27 mouse cellular contexts compared by ENCODE assay signal in the genomic region with DNA sequence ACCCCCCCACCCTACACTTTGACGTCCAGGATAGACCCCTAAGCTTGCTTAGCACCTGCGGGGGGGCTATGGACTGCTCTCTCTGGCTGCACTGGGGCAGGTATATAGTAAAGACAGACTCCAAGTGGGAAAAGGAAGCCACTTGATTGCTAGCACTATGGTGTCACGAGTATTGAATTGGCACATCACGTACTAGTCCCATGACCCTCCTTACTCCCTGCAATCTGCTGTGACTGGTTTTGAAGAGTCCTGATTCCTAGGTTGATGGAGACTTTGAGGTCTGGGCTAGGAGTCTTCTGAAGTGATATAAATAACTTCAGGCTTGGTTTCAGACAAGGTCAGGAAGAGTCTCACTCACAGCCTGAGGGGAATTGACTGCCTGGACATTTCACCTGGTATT. TPM values are rescaled to one million over a fixed set of nuclear protein-coding genes. Genes with fewer than 3 reads are reported as not detected.
"Had no signal": no experiment of that assay in that cellular context is flagged by ENCODE, and none has a peak within 500 bp of the region (broad histone marks: within the 10 kb centered on the region; RNA-seq: fewer than 3 reads in every experiment).

No protein-coding gene starts in this region.

- H3K27me3 ChIP-seq: intestine, embryonic 15.5 days; kidney, embryonic 15.5 days; limb, embryonic 12.5 days; limb, embryonic 15.5 days; lung, embryonic 15.5 days had no signal

- H3K4me2 ChIP-seq: intestine, embryonic 15.5 days; kidney, embryonic 15.5 days; limb, embryonic 12.5 days; limb, embryonic 15.5 days; lung, embryonic 15.5 days; midbrain, embryonic 11.5 days had no signal

- ATAC-seq: intestine, embryonic 15.5 days had no signal

- H3K36me3 ChIP-seq: intestine, embryonic 15.5 days; kidney, embryonic 15.5 days; limb, embryonic 12.5 days; limb, embryonic 15.5 days; lung, embryonic 15.5 days had no signal

- DNase-seq: kidney, adult 11 months; kidney, adult 8-10 months; kidney, postnatal 10 days; kidney, postnatal 36 days; layer of hippocampus, postnatal 36 days; left cerebral cortex, postnatal 4 days; lung, postnatal 4 days; midbrain, embryonic 14.5 days; right cerebral cortex, postnatal 4 days; thymus, postnatal 25 days had no signal

- H3K9ac ChIP-seq: intestine, embryonic 15.5 days; kidney, embryonic 15.5 days; limb, embryonic 12.5 days; limb, embryonic 15.5 days; liver, embryonic 14.5 days; lung, embryonic 15.5 days had no signal

- H3K9me3 ChIP-seq: intestine, embryonic 15.5 days; kidney, embryonic 15.5 days; limb, embryonic 12.5 days; limb, embryonic 15.5 days; lung, embryonic 15.5 days had no signal

- H3K4me3 ChIP-seq: intestine, embryonic 15.5 days; kidney, embryonic 15.5 days; left cerebral cortex, adult 2 months; limb, embryonic 12.5 days; limb, embryonic 15.5 days; lung, embryonic 15.5 days had no signal

- H3K4me1 ChIP-seq: intestine, embryonic 15.5 days; kidney, embryonic 15.5 days; limb, embryonic 12.5 days; limb, embryonic 15.5 days; lung, embryonic 15.5 days had no signal

- H3K27ac ChIP-seq: intestine, embryonic 15.5 days; kidney, embryonic 15.5 days; left cerebral cortex, adult 2 months; limb, embryonic 12.5 days; limb, embryonic 15.5 days; liver, embryonic 14.5 days; lung, embryonic 15.5 days had no signal

RNA-seq across cellular contexts. Expression of gene Scgb1a1, which starts 2.4 kb away (rescaled TPM):
- total RNA-seq: layer of hippocampus, adult 8-10 months; layer of hippocampus, postnatal 10 days; layer of hippocampus, postnatal 36 days; left cerebral cortex, adult 2 months; left cerebral cortex, postnatal 10 days; megakaryocyte progenitor cell, adult 5-6 weeks; megakaryocyte-erythroid progenitor cell, adult 5-6 weeks; midbrain, postnatal 0 days had no signal
- polyA plus RNA-seq: intestine, embryonic 15.5 days; kidney, embryonic 15.5 days; limb, embryonic 12.5 days; liver, embryonic 14.5 days; midbrain, embryonic 11.5 days; midbrain, embryonic 14.5 days; midbrain, postnatal 0 days; neural tube, embryonic 11.5 days; neural tube, embryonic 14.5 days; stomach, embryonic 14.5 days had no signal
